ENCODE assay signal across 8 mouse cellular contexts in the genomic region with DNA sequence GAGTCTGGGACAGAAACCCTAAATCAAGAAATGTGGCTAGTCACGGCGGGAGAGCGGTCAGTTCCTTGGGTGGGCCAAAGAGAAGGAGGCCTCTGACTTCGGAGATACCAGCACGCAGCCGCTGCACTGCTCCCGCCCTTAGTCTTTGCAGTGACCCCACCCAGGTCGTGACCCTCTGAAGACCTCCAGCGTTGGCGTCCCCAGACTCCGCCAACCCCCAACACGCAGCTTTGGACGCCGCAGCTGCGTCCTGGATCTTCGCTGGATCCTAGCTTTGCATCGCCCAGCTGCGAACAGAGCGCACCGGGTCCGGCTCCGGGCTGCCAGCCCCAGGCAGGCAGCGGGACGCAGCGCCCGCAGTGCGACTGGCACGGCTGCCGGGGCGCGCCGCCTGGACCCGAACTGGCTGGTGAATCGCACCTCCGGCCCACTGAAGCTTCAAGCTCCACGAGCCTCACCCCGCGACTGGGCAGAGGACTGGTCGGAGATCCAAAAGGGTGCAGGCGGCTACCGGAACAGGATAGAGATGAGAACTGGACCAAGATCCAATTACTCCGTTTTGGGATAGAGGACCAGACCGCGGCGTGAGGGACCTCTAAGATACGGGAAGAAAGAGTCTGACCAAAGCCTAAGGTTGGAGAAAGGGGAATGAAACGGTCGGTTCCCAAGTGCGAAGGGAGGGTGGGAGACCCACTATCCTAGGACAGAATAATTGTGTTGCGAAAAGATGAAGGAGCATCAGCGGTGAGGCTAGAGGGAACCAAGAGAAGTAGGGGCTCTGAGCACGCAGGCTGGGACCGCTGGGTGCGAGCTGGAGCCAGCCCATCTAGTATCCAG. TPM values are rescaled to one million over a fixed set of nuclear protein-coding genes. Genes with fewer than 3 reads are reported as not detected.
DNase-seq lines count a peak whose midpoint lies in the region; ATAC-seq lines count a peak whose summit lies in the region.

No protein-coding gene starts in this region.

- no peak for DNase-seq in kidney, adult 8-10 months
- peak; percentile 56 for DNase-seq in Muller cell, postnatal 12 days (ENCODE audit: inconsistent ontology term)
- DNase-seq in cerebellum, postnatal 36 days = peak; percentile 59 to 62
- peak; percentile 60 for DNase-seq in hindbrain, embryonic 11.5 days (ENCODE audit: low spot score)
- DNase-seq in midbrain, embryonic 11.5 days (ENCODE audit: low spot score, missing footprints) = peak; percentile 96
- DNase-seq in B cell, adult 2 months = no peak
- no peak for DNase-seq in left cerebral cortex, adult 9 months (ENCODE audit: low spot score in 2 of 2)

- no peak for ATAC-seq in kidney, embryonic 16.5 days (ENCODE audit: low FRiP score, low TSS enrichment)
- ATAC-seq in hindbrain, embryonic 11.5 days (ENCODE audit: low FRiP score) = no peak
- ATAC-seq in midbrain, embryonic 11.5 days (ENCODE audit: low FRiP score) = no peak; the same call in 1 of the 2 replicates

- H3K27ac ChIP-seq in kidney, embryonic 16.5 days (ENCODE audit: low read length) = no peak overlapping the region
- H3K27ac ChIP-seq in hindbrain, embryonic 11.5 days (ENCODE audit: low read depth, low read length) = no peak overlapping the region
- no peak overlapping the region for H3K27ac ChIP-seq in midbrain, embryonic 11.5 days (ENCODE audit: low read depth, low read length)

- H3K9ac ChIP-seq in kidney, embryonic 16.5 days (replicated peaks; ENCODE audit: low read length) = no peak overlapping the region; the same call in 1 of the 2 replicates
- peak overlapping the region; percentile 60 for H3K9ac ChIP-seq in hindbrain, embryonic 11.5 days (ENCODE audit: low read depth, low read length)
- peak overlapping the region; percentile 54 for H3K9ac ChIP-seq in midbrain, embryonic 11.5 days (ENCODE audit: low read length)

- H3K9me3 ChIP-seq in kidney, embryonic 16.5 days (ENCODE audit: low read length) = no peaks in the 10 kb centered on the region
- no peaks in the 10 kb centered on the region for H3K9me3 ChIP-seq in hindbrain, embryonic 11.5 days (ENCODE audit: control insufficient read depth, low read length)
- no peaks in the 10 kb centered on the region for H3K9me3 ChIP-seq in midbrain, embryonic 11.5 days (ENCODE audit: control insufficient read depth, low read length)

- whole genome bisulfite sequencing in kidney, embryonic 16.5 days = 1% methylated on average over 54 of the region's 54 CpGs
- under 1% methylated on average over 54 of the region's 54 CpGs for WGBS in hindbrain, embryonic 11.5 days
- WGBS in midbrain, embryonic 11.5 days = under 1% methylated on average over 54 of the region's 54 CpGs

- peak overlapping the region; percentile 94 for H3K4me2 ChIP-seq in kidney, embryonic 16.5 days (replicated peaks; ENCODE audit: low read depth, low read length)
- peak overlapping the region; percentile 96 for H3K4me2 ChIP-seq in hindbrain, embryonic 11.5 days (replicated peaks; ENCODE audit: low read depth, low read length)
- peak overlapping the region; percentile 93 for H3K4me2 ChIP-seq in midbrain, embryonic 11.5 days

- peaks cover 13% of the 10 kb centered on the region for H3K4me1 ChIP-seq in kidney, embryonic 16.5 days (ENCODE audit: insufficient read depth, low read length)
- H3K4me1 ChIP-seq in hindbrain, embryonic 11.5 days (replicated peaks; ENCODE audit: control insufficient read depth, insufficient read depth, low read length) = peaks cover 8% of the 10 kb centered on the region
- H3K4me1 ChIP-seq in midbrain, embryonic 11.5 days (ENCODE audit: control insufficient read depth, insufficient read depth, low read length) = peaks cover 12% of the 10 kb centered on the region; the same call in 1 of the 2 replicates

- peaks cover 57% of the 10 kb centered on the region for H3K27me3 ChIP-seq in kidney, embryonic 16.5 days (ENCODE audit: insufficient read depth, low read length)
- H3K27me3 ChIP-seq in hindbrain, embryonic 11.5 days (ENCODE audit: control insufficient read depth, insufficient read depth, low read length) = peaks cover 33% of the 10 kb centered on the region
- H3K27me3 ChIP-seq in midbrain, embryonic 11.5 days (ENCODE audit: control insufficient read depth, insufficient read depth, low read length) = peaks cover 27% of the 10 kb centered on the region

- no peaks in the 10 kb centered on the region for H3K36me3 ChIP-seq in kidney, embryonic 16.5 days (ENCODE audit: insufficient read depth, low read length)
- no peaks in the 10 kb centered on the region for H3K36me3 ChIP-seq in hindbrain, embryonic 11.5 days (ENCODE audit: control insufficient read depth, insufficient read depth, low read length)
- H3K36me3 ChIP-seq in midbrain, embryonic 11.5 days (ENCODE audit: control insufficient read depth, insufficient read depth, low read length) = no peaks in the 10 kb centered on the region

- peak overlapping the region; percentile 68 for H3K4me3 ChIP-seq in kidney, embryonic 16.5 days (ENCODE audit: low read length)
- peak overlapping the region; percentile 68 for H3K4me3 ChIP-seq in hindbrain, embryonic 11.5 days (ENCODE audit: low read depth, low read length)
- peak overlapping the region; percentile 66 for H3K4me3 ChIP-seq in midbrain, embryonic 11.5 days (ENCODE audit: low read depth, low read length)

RNA-seq across cellular contexts. Expression of gene Zfyve28, which starts 1.0 kb away (rescaled TPM):
- polyA plus RNA-seq in kidney, embryonic 16.5 days (2015; fragmentation: Nextera tagmentation; extraction: Ambion mirVana) = 0.21 and 0.34 TPM in 2 replicates
- 0.96 and 1.1 TPM in 2 replicates for polyA plus RNA-seq in hindbrain, embryonic 11.5 days (2014; fragmentation: Nextera tagmentation; extraction: Ambion mirVana)
- polyA plus RNA-seq in midbrain, embryonic 11.5 days (2014; fragmentation: Nextera tagmentation; extraction: Ambion mirVana) = 0.75 and 1.0 TPM in 2 replicates

RNA-seq across cellular contexts. Expression of gene Cfap99, which starts 1.2 kb away (rescaled TPM):
- not detected in 2 replicates for polyA plus RNA-seq in kidney, embryonic 16.5 days (2015; fragmentation: Nextera tagmentation; extraction: Ambion mirVana)
- polyA plus RNA-seq in hindbrain, embryonic 11.5 days (2014; fragmentation: Nextera tagmentation; extraction: Ambion mirVana) = 0.08 and 0.20 TPM in 2 replicates
- 0.16 TPM in 1 of 2 replicates, not detected in the other for polyA plus RNA-seq in midbrain, embryonic 11.5 days (2014; fragmentation: Nextera tagmentation; extraction: Ambion mirVana)

RNA-seq across cellular contexts. Expression of gene Rnf4, which starts 48.9 kb away (rescaled TPM):
- 192 and 196 TPM in 2 replicates for polyA plus RNA-seq in kidney, embryonic 16.5 days (2015; fragmentation: Nextera tagmentation; extraction: Ambion mirVana)
- polyA plus RNA-seq in hindbrain, embryonic 11.5 days (2014; fragmentation: Nextera tagmentation; extraction: Ambion mirVana) = 188 and 195 TPM in 2 replicates
- 190 and 205 TPM in 2 replicates for polyA plus RNA-seq in midbrain, embryonic 11.5 days (2014; fragmentation: Nextera tagmentation; extraction: Ambion mirVana)

Comparison
In these comparisons a context has a peak if more than half of its experiments do, and no peak if none do; other contexts are left out.
1. DNase-seq: peak in Muller cell, postnatal 12 days (single experiment), cerebellum, postnatal 36 days (2 of 2), hindbrain, embryonic 11.5 days (single experiment) and midbrain, embryonic 11.5 days (single experiment); none in kidney, adult 8-10 months (0 of 2), B cell, adult 2 months (0 of 2) and left cerebral cortex, adult 9 months (0 of 2).
2. Peak in every context shown above with its lines, with median percentiles within 50 percentile points of each other: H3K4me2 ChIP-seq and H3K4me3 ChIP-seq.